7 mouse cellular contexts compared by ENCODE assay signal in the genomic region with DNA sequence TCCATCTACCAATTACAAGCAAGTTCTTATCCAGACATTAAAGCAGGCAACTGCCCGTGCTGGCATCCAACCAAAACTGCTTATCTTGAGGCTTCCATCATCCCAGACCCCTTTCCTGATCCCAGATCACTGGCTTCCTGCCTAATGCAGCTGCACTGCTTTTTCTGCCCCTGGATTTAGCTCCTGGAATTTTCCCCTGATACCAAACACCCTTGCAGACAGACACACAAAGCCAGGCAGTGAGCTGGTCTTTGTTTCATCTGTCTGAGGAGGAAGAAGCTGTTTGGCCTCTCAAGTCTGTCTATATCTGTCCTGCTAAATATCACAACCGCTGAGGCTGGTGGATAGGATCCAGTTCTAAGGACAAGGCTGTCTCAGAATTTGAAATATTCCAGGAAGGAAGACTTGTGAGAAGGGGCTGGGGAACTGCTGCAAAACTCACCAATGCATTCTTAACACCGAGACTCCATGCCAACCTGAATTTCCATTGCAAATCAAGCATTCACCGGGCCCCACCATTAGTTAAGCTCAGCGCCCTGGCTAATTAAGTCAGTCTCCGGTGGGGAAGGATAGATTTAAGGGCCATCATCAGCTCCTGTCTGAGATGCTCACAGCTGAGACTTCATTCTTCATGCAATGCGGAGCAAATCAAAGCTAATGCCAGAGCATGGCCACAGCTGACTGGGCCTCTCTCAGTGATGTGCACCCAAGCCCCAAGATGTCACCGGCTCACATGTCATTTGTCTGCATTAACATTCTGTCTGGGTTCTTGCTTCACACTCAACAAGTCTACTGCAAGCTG.
A peak's percentile ranks its signal among the peaks of the same experiment; 100 is the strongest.
DNase-seq lines count a peak whose midpoint lies in the region; ATAC-seq and TF ChIP-seq lines count a peak whose summit lies in the region.

No protein-coding gene starts in this region.

- DNase-seq in MN1 (ENCODE audit: low spot score): peak; percentile 92
- peak; percentile 44 to 69 for DNase-seq in left cerebral cortex, postnatal 25 days (ENCODE audit: low spot score in 2 of 2)
- no peak for DNase-seq in cerebellum, adult 9-11 months

- WGBS in heart, embryonic 14.5 days: 12% methylated on average over 8 of the region's 8 CpGs
- 10% methylated on average over 8 of the region's 8 CpGs for WGBS in neural tube, embryonic 13.5 days

- no peaks in the 10 kb centered on the region for H3K9me3 ChIP-seq in heart, embryonic 14.5 days (ENCODE audit: control insufficient read depth, low read length)
- H3K9me3 ChIP-seq in neural tube, embryonic 13.5 days: no peaks in the 10 kb centered on the region

- no peak overlapping the region for H3K4me3 ChIP-seq in cortical plate, adult 2 months (ENCODE audit: insufficient read depth, low read length)
- H3K4me3 ChIP-seq in heart, embryonic 14.5 days (ENCODE audit: control insufficient read depth in 1 of 2, insufficient read depth in 1 of 2, low read depth in 1 of 2, low read length in 2 of 2): no peak overlapping the region; a peak in 1 of 4 replicates
- no peak overlapping the region for H3K4me3 ChIP-seq in neural tube, embryonic 13.5 days

- no peaks in the 10 kb centered on the region for H3K27me3 ChIP-seq in heart, embryonic 14.5 days (ENCODE audit: control insufficient read depth, insufficient read depth, low read length)
- H3K27me3 ChIP-seq in neural tube, embryonic 13.5 days: no peaks in the 10 kb centered on the region

- peak overlapping the region; percentile 7; the same call in 1 of the 2 replicates for H3K9ac ChIP-seq in heart, embryonic 14.5 days (ENCODE audit: low read length)
- H3K9ac ChIP-seq in neural tube, embryonic 13.5 days: peak overlapping the region; percentile 4; the same call in 1 of the 2 replicates

- TF ChIP-seq CTCF in cortical plate, adult 2 months (IDR thresholded peaks at IDR 0.05; ENCODE audit: extremely low read depth, insufficient read depth, low read length): no peak

- intact Hi-C loops in left cerebral cortex, postnatal 25 days (cut with DNase I): loop anchor here (2.0 to 5.0 kb wide), 3 partner anchors 20 to 96 kb away; no protein-coding TSS in a partner anchor

- TF ChIP-seq POLR2A in cortical plate, adult 2 months (IDR thresholded peaks at IDR 0.05; ENCODE audit: extremely low read depth, insufficient read depth, low read length): no peak

- H3K4me2 ChIP-seq in heart, embryonic 14.5 days (ENCODE audit: low read length): peak overlapping the region; percentile 57
- peak overlapping the region; percentile 29 for H3K4me2 ChIP-seq in neural tube, embryonic 13.5 days

- peak overlapping the region; percentile 66 for H3K27ac ChIP-seq in cortical plate, adult 2 months (ENCODE audit: insufficient read depth, low read length)
- H3K27ac ChIP-seq in heart, embryonic 14.5 days (replicated peaks in 1 of 2; ENCODE audit: control insufficient read depth in 1 of 2, insufficient read depth in 1 of 2, low read depth in 2 of 2, low read length in 2 of 2): peak overlapping the region; percentile 78 to 87
- peak overlapping the region; percentile 94 for H3K27ac ChIP-seq in neural tube, embryonic 13.5 days (replicated peaks)

- H3K4me1 ChIP-seq in cortical plate, adult 2 months (ENCODE audit: control insufficient read depth, insufficient read depth, low read length): peaks cover 15% of the 10 kb centered on the region
- peaks cover 55 to 76% of the 10 kb centered on the region in 2 experiments for H3K4me1 ChIP-seq in heart, embryonic 14.5 days (ENCODE audit: control insufficient read depth in 2 of 2, insufficient read depth in 2 of 2, low read length in 2 of 2)
- H3K4me1 ChIP-seq in neural tube, embryonic 13.5 days (replicated peaks): peaks cover 95% of the 10 kb centered on the region

- peak; percentile 48 for ATAC-seq in heart, embryonic 14.5 days (ENCODE audit: insufficient number of reproducible peaks, insufficient read depth, low FRiP score, low read depth)
- peak; percentile 79 for ATAC-seq in neural tube, embryonic 13.5 days (ENCODE audit: low read depth)
- ATAC-seq in CD4-positive, CD25-positive, alpha-beta regulatory T cell, adult 4 months: no peak

- H3K36me3 ChIP-seq in heart, embryonic 14.5 days (ENCODE audit: control insufficient read depth, insufficient read depth, low read length): no peaks in the 10 kb centered on the region
- H3K36me3 ChIP-seq in neural tube, embryonic 13.5 days: no peaks in the 10 kb centered on the region
